Mouse (Mus musculus) intestine, embryonic 16.5 days (tissue): Measurements from ENCODE around the gene Lyrm7. TPM values are rescaled to one million over a fixed set of nuclear protein-coding genes. Genes with fewer than 3 reads are reported as not detected.

Source experiments
- ATAC-seq: fragments of 200-750 bp; cut with Nextera tagmentation; 2 replicates; pipeline ENCODE4 v1.8.0; 2017; ENCODE audit warnings: moderate TSS enrichment, moderate library complexity
- H3K27ac ChIP-seq: fragments of 300-500 bp; sonication (generic); 2 replicates; pipeline ENCODE4 v1.5.1; 2014; ENCODE audit warnings: mild to moderate bottlenecking, low read length
- H3K27me3 ChIP-seq: fragments of 300-500 bp; sonication (generic); replicated peaks from 2 replicates; pipeline ENCODE4 v1.6.1; 2014; ENCODE audit warnings: low read length, control low read depth, mixed read lengths; ENCODE audit not compliant: control insufficient read depth, insufficient read depth
- H3K36me3 ChIP-seq: fragments of 300-500 bp; sonication (generic); 2 replicates; pipeline ENCODE4 v1.6.1; 2014; ENCODE audit warnings: low read length, control low read depth; ENCODE audit not compliant: control insufficient read depth, insufficient read depth
- H3K4me1 ChIP-seq: fragments of 300-500 bp; sonication (generic); 2 replicates; pipeline ENCODE4 v1.6.1; 2014; ENCODE audit warnings: low read length, control low read depth, mixed read lengths; ENCODE audit not compliant: control insufficient read depth, insufficient read depth
- H3K4me2 ChIP-seq: fragments of 300-500 bp; sonication (generic); 2 replicates; pipeline ENCODE4 v1.6.1; 2014; ENCODE audit warnings: low read depth, low read length, control low read depth
- H3K4me3 ChIP-seq: fragments of 300-500 bp; sonication (generic); 2 replicates; pipeline ENCODE4 v1.5.1; 2014; ENCODE audit warnings: mild to moderate bottlenecking, low read length
- H3K9ac ChIP-seq: fragments of 300-500 bp; sonication (generic); 2 replicates; pipeline ENCODE4 v1.6.1; 2014; ENCODE audit warnings: low read depth, low read length
- H3K9me3 ChIP-seq: fragments of 300-500 bp; sonication (generic); 2 replicates; pipeline ENCODE4 v1.6.1; 2016; ENCODE audit warnings: low read length, control low read depth; ENCODE audit not compliant: control insufficient read depth
- WGBS: fragments of 180-500 bp; shearing (Covaris S2); extraction: QIAGEN DNeasy Blood & Tissue Kit; methylation state at CpG from one replicate; pipeline ENCODE4 v1.1.7; 2014; 5-methylcytosine and 5-hydroxymethylcytosine counted together
- polyA plus RNA-seq: library from polyadenylated mRNA; unstranded; fragments of >200 nt; fragmentation: Nextera tagmentation; extraction: Ambion mirVana; gene quantifications from 2 replicates; pipeline ENCODE4 v1.2.1, GENCODE M21; 2015

Gene Lyrm7
- polyA plus RNA-seq, 1 experiment from 2014 or later: 9.7 TPM

DNA sequence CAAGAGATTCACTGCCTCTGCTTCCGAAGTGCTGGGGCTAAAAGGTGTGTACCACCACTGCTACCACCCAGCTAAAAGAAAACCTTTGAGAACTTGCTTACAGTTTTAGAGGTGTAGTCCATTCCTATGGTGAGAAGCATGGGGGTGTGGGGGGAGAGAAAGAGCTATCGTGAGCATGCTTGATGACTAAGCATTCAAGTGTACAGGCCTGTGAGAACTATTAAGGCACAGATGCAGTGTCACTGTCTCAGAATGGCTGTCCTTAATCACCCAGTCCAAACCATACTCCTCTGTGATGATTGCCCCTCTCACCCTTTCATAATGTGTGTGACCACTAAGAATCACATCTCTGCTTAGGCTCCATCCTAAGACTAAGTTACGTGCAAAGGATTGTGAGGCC lies 8.6 kb upstream of the Lyrm7 start:
- H3K4me1 ChIP-seq: peaks cover 17% of the 10 kb centered on the region
- no peak overlapping the region for H3K4me2 ChIP-seq
- H3K27ac ChIP-seq: no peak overlapping the region
- H3K9ac ChIP-seq: no peak overlapping the region
- no peaks in the 10 kb centered on the region for H3K9me3 ChIP-seq
- WGBS: 79% methylated on average over 3 of the region's 3 CpGs
- no peak for ATAC-seq
- H3K4me3 ChIP-seq: no peak overlapping the region
- no peaks in the 10 kb centered on the region for H3K27me3 ChIP-seq
- peaks cover 7% of the 10 kb centered on the region; the same call in 1 of the 2 replicates for H3K36me3 ChIP-seq

- Histone ChIP-seq H3K4me3 (no peak overlapping the region), H3K27me3 (no peaks in the 10 kb centered on the region), H3K4me1 (peaks cover 17% of the 10 kb centered on the region), H3K36me3 (peaks cover 1% of the 10 kb centered on the region; the same call in 1 of the 2 replicates), H3K4me2 (no peak overlapping the region), H3K27ac (no peak overlapping the region), H3K9me3 (no peaks in the 10 kb centered on the region), H3K9ac (no peak overlapping the region)
- no peak for ATAC-seq
- 49% methylated on average over 2 of the region's 2 CpGs for WGBS
These were observed 7.7 kb upstream of the Lyrm7 start for GRCm38 (mm10) chr11:54868445-54868844.

DNA sequence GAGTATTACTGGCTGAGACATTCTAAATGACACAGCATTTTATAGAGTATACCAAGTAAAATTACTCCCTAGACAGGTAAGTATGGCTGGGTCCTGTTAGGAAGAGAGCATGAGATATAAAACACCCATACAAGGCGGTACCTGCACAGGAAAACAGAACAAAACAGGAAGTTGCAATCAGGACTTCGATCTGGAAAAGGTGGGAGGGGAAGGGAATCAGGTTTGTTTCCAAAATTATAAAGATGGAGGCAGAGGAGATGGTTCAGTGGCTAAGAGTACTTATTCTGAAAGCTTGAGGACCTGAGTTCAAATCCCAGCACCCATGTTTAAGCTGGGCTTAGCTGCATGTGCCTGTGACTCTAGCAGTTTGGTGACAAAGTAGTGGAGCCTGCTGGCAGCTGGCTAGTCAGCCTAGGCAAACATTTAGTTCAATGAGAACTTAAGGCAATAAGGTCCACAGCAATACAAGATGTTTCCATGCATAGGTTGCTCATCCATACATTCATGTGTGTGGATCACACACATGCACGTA lies 7.3 kb upstream of the Lyrm7 start:
- no peaks in the 10 kb centered on the region for H3K9me3 ChIP-seq
- H3K36me3 ChIP-seq: no peaks in the 10 kb centered on the region; the same call in 1 of the 2 replicates
- no peak for ATAC-seq
- H3K27me3 ChIP-seq: no peaks in the 10 kb centered on the region
- H3K27ac ChIP-seq: no peak overlapping the region
- 75% methylated on average over 3 of the region's 3 CpGs for WGBS
- H3K4me3 ChIP-seq: peak overlapping the region; percentile 84; the same call in 1 of the 2 replicates
- H3K4me2 ChIP-seq: peak overlapping the region; percentile 60
- no peak overlapping the region for H3K9ac ChIP-seq
- peaks cover 17% of the 10 kb centered on the region for H3K4me1 ChIP-seq

DNA sequence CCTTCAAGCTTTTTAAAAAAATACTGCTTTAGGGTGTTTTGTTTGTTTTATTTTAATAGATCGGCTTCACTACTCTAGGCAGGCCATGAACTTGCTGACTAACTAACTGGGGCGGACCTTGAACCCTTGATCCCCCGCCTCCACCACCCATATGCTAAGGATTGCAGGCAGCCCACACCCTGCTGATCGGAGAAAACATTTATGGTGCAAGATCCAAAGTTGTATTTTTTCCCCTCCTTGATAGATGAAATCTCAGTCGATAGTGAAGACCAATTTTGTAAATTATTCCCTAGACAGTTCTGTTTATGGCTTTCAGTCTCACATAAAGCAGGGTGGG lies 6.3 kb upstream of the Lyrm7 start:
- WGBS: 1% methylated on average over 5 of the region's 5 CpGs
- peak; percentile 83 for ATAC-seq
- Histone ChIP-seq H3K36me3 (no peaks in the 10 kb centered on the region; the same call in 1 of the 2 replicates), H3K4me3 (peak overlapping the region; percentile 84), H3K9ac (peak overlapping the region; percentile 98), H3K27ac (peak overlapping the region; percentile 96), H3K4me1 (peaks cover 17% of the 10 kb centered on the region), H3K4me2 (peak overlapping the region; percentile 60), H3K27me3 (no peaks in the 10 kb centered on the region), H3K9me3 (no peaks in the 10 kb centered on the region)

GRCm38 (mm10) chr11:54866119-54867048 lies 5.7 kb upstream of the Lyrm7 start, which contains the start of gene Hint1:
Gene Hint1, plus strand, starts transcription at chr11:54866383.
- Histone ChIP-seq H3K4me1 (peaks cover 17% of the 10 kb centered on the region), H3K9ac (peak within 1 kb of the TSS; percentile 98), H3K36me3 (no peaks in the 10 kb centered on the region; the same call in 1 of the 2 replicates), H3K4me2 (peak within 1 kb of the TSS; percentile 86), H3K4me3 (peak within 1 kb of the TSS; percentile 84), H3K27ac (peak within 1 kb of the TSS; percentile 96), H3K27me3 (no peaks in the 10 kb centered on the region), H3K9me3 (no peaks in the 10 kb centered on the region)
- 0% methylated on average over 101 of the region's 107 CpGs for WGBS
- peak; percentile 84 for ATAC-seq

- WGBS: 74% methylated on average over 6 of the region's 6 CpGs
- ATAC-seq: no peak
- peak overlapping the region; percentile 86 for H3K4me2 ChIP-seq
- H3K9me3 ChIP-seq: no peaks in the 10 kb centered on the region
- H3K4me1 ChIP-seq: peaks cover 17% of the 10 kb centered on the region
- no peaks in the 10 kb centered on the region for H3K36me3 ChIP-seq
- peak overlapping the region; percentile 98 for H3K9ac ChIP-seq
- peak overlapping the region; percentile 96 for H3K27ac ChIP-seq
- H3K4me3 ChIP-seq: peak overlapping the region; percentile 84
- no peaks in the 10 kb centered on the region for H3K27me3 ChIP-seq
These were observed 4.8 kb upstream of the Lyrm7 start for GRCm38 (mm10) chr11:54865330-54866085.

- 43% methylated on average over 10 of the region's 10 CpGs for WGBS
- no peak overlapping the region for H3K4me2 ChIP-seq
These were observed 2.2 kb upstream of the Lyrm7 start for GRCm38 (mm10) chr11:54862621-54863520.

GRCm38 (mm10) chr11:54861471-54862420 lies 1.0 kb upstream of the Lyrm7 start:
- Histone ChIP-seq H3K27me3 (no peaks in the 10 kb centered on the region), H3K9me3 (no peaks in the 10 kb centered on the region), H3K4me3 (no peak overlapping the region), H3K4me1 (peaks cover 8% of the 10 kb centered on the region), H3K9ac (no peak overlapping the region), H3K4me2 (no peak overlapping the region), H3K36me3 (no peaks in the 10 kb centered on the region), H3K27ac (0 out of 2 replicates have a peak overlapping the region, but pooled peaks have one; percentile 11)
- no peak for ATAC-seq
- 91% methylated on average over 5 of the region's 5 CpGs for WGBS

More at GRCm38 (mm10) chr11:54862621-54863520, 2.2 kb upstream of the Lyrm7 start:
- Histone ChIP-seq H3K9me3 (no peaks in the 10 kb centered on the region), H3K36me3 (no peaks in the 10 kb centered on the region), H3K27me3 (no peaks in the 10 kb centered on the region), H3K4me3 (no peak overlapping the region), H3K9ac (no peak overlapping the region), H3K4me1 (peaks cover 12% of the 10 kb centered on the region), H3K27ac (no peak overlapping the region)
- ATAC-seq: no peak
